Mouse (Mus musculus): ENCODE results near the gene Gm45234.

GRCm38 (mm10) chr6:124699366-124699765 lies 56.5 kb downstream of the Gm45234 start:
- TF ChIP-seq POLR2A (IDR thresholded peaks at IDR 0.05; ENCODE audit: insufficient read length, low read depth) (no peak), REST (IDR thresholded peaks at IDR 0.05; ENCODE audit: insufficient read depth, insufficient read length) (no peak), E2F4 (IDR thresholded peaks at IDR 0.05; ENCODE audit: insufficient read depth) (no peak)

All from myocyte (in vitro differentiated cells).